Mouse (Mus musculus) bone marrow, adult 2 months (tissue): ENCODE measurements around the gene Lsamp. TPM values are rescaled to one million over a fixed set of nuclear protein-coding genes. Genes with fewer than 3 reads are reported as not detected.

Experiments used
- H3K27ac ChIP-seq: fragments of 200-500 bp; 2 replicates; pipeline ENCODE4 v1.5.1; 2012; ENCODE audit warnings: low read depth, mild to moderate bottlenecking, control low read depth, inconsistent platforms, low read length; ENCODE audit not compliant: control insufficient read depth, poor library complexity, insufficient read depth
- H3K4me1 ChIP-seq: fragments of 200-500 bp; 2 replicates; pipeline ENCODE4 v1.6.1; 2011; ENCODE audit warnings: low read length; ENCODE audit not compliant: control insufficient read depth, insufficient read depth
- H3K4me3 ChIP-seq: fragments of 200-500 bp; replicated peaks from 2 replicates; pipeline ENCODE3; 2011; ENCODE audit warnings: mild to moderate bottlenecking, low read depth, low read length, control low read depth; ENCODE audit not compliant: control insufficient read depth
- CTCF ChIP-seq: fragments of 200-500 bp; IDR thresholded peaks from 2 replicates; pipeline ENCODE4 v1.5.1; 2011; ENCODE audit warnings: low read length, control low read depth; ENCODE audit not compliant: control insufficient read depth, insufficient read depth
- POLR2A ChIP-seq: fragments of 200-500 bp; IDR thresholded peaks from 2 replicates; pipeline ENCODE4 v1.6.1; 2011; ENCODE audit warnings: low read depth, mild to moderate bottlenecking, control low read depth, low read length, borderline replicate concordance; ENCODE audit not compliant: control insufficient read depth
- WGBS: fragments of 180-500 bp; shearing (Covaris S2); methylation state at CpG from one replicate; pipeline ENCODE4 v1.1.7; 2018; 5-methylcytosine and 5-hydroxymethylcytosine counted together
- polyA plus RNA-seq: library from polyadenylated mRNA; stranded (reverse); fragments of >200 nt; gene quantifications from 2 replicates; pipeline ENCODE4 v1.2.4, GENCODE M21; 2011; ENCODE audit warnings: low replicate concordance; ENCODE audit not compliant: missing spikeins, insufficient read depth, insufficient read length

Gene Lsamp
- polyA plus RNA-seq, 1 experiment: not detected

- H3K4me3 ChIP-seq: no peak overlapping the region
- WGBS: 80% methylated on average over 9 of the region's 9 CpGs
- H3K27ac ChIP-seq: no peak overlapping the region
- no peak for TF ChIP-seq CTCF
- TF ChIP-seq POLR2A: no peak
- H3K4me1 ChIP-seq: no peaks in the 10 kb centered on the region; the same call in 1 of the 2 replicates
These were observed 1744.9 kb downstream of the Lsamp start for GRCm38 (mm10) chr16:41728900-41729585.

DNA sequence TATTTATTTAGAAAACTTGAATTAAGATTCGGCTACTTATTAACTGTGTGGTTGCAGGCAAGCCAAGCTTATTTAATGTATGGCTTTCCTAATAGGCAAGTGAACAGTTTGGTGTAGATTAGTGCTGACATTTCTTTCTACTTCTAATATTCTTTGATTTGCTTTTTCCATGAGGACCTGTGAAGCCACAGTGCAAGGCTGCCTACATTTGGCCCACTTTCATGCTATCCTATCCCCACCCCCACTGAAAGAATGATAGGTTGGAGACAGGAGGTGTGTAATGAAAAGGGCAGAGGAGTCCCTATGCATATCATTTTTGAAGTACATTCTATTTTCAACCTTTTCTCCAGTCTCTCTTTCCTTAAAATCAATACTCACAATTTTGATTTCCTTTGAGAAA lies 1745.8 kb downstream of the Lsamp start:
- Histone ChIP-seq H3K4me1 (no peaks in the 10 kb centered on the region; the same call in 1 of the 2 replicates), H3K4me3 (no peak overlapping the region), H3K27ac (no peak overlapping the region)
- no peak for TF ChIP-seq CTCF
- 82% methylated on average over 1 of the region's 1 CpGs for WGBS

GRCm38 (mm10) chr16:41745037-41745436 lies 1760.9 kb downstream of the Lsamp start:
- H3K4me1 ChIP-seq: no peaks in the 10 kb centered on the region
- no peak overlapping the region for H3K4me3 ChIP-seq
- no peak for TF ChIP-seq POLR2A
- no peak for TF ChIP-seq CTCF
- 55% methylated on average over 4 of the region's 4 CpGs for WGBS
- no peak overlapping the region for H3K27ac ChIP-seq

DNA sequence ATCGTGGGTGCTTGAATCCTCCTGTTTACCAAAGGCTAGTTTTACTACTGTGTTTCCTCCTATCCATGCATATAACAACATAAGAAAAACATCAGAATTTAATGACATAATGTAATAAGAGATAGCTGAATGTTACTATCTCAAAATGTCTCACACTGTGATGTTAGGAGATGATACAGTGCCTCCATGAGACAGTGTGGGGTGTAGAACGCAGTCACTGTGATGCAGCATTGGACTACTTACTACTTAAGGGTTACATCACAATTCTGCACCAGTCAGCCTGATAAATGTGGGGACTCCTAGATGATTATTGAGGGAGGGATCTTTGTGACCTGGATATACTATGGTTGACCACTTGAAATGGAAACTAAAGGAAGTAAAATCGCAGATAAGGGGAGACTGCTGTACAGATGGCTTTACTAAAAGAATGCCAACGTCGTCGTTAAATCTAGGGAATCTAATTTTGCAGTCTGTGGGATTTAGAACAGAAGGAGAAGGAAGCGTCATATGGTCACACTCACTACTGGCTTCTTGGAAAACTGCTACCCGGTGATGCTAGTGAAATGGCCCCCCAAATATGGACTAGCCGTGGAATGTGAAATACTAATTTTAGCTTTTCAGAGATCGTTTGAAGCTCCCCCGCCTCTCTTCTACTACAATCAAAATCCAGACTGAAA lies 1762.2 kb downstream of the Lsamp start:
- Histone ChIP-seq H3K4me3 (no peak overlapping the region), H3K27ac (no peak overlapping the region), H3K4me1 (no peaks in the 10 kb centered on the region)
- WGBS: 87% methylated on average over 11 of the region's 11 CpGs
- TF ChIP-seq CTCF (no peak), POLR2A (no peak)

DNA sequence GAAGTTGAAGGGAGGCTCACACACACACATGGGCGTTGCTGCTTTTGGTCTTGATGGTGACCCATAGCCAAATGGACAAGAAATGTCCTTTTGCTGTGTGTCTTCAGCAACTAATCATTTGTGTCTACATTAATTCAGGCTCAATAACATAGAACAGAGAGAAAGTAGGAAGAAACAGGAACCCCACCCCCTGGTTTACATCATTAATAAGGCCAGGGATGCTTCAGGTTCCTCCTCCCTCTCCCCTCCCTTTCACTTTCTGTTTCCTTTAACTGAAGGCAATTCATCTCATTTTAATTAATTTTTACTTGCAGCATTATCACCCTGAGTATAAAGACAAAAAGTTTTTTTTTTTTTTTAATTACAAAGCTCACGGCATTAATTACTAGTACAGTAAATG lies 1763.7 kb downstream of the Lsamp start:
- TF ChIP-seq CTCF (no peak), POLR2A (no peak)
- 76% methylated on average over 2 of the region's 2 CpGs for WGBS
- no peak overlapping the region for H3K4me3 ChIP-seq

DNA sequence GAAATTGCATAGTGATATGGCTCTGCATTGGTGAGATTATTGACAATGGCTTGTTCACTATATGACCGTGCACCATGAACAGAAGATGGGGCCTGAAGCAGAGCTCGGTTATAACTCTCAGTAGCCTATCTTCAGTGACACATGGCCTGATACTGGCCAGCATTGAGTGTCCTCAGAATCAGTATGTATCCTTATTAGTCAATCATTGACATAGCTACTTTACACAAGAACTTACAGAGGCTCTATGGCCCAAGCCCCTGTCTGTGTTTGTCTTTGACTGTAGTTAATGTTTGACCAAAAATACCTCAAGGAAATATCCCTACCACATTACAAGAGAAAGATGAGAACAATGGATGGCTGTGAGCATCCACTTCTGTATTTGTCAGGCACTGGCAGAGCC lies 1764.6 kb downstream of the Lsamp start:
- TF ChIP-seq CTCF (no peak), POLR2A (no peak)
- no peaks in the 10 kb centered on the region for H3K4me1 ChIP-seq
- 85% methylated on average over 2 of the region's 2 CpGs for WGBS
- H3K4me3 ChIP-seq: no peak overlapping the region
- no peak overlapping the region for H3K27ac ChIP-seq

More for the DNA sequence above, 1763.7 kb downstream of the Lsamp start:
- no peak overlapping the region for H3K27ac ChIP-seq
- no peaks in the 10 kb centered on the region for H3K4me1 ChIP-seq

- Histone ChIP-seq H3K27ac (no peak overlapping the region), H3K4me1 (no peaks in the 10 kb centered on the region), H3K4me3 (no peak overlapping the region)
- WGBS: 59% methylated on average over 6 of the region's 6 CpGs
- no peak for TF ChIP-seq CTCF
- no peak for TF ChIP-seq POLR2A
These were observed 1780.1 kb downstream of the Lsamp start for GRCm38 (mm10) chr16:41764285-41764684.

- H3K4me1 ChIP-seq: no peaks in the 10 kb centered on the region
- H3K4me3 ChIP-seq: no peak overlapping the region
- no peak overlapping the region for H3K27ac ChIP-seq
- TF ChIP-seq CTCF (no peak), POLR2A (no peak)
- 67% methylated on average over 4 of the region's 4 CpGs for WGBS
These were observed 1787.4 kb downstream of the Lsamp start for GRCm38 (mm10) chr16:41771427-41772125.
